Mouse (Mus musculus) liver, postnatal 0 days (tissue): ENCODE measurements at regions not wholly inside any gene's neighbourhood (a gene's known extent, or its start where the extent isn't known, plus 50 kb on each side); places are given as distances from the start of the nearest gene placed in this dataset.

Experiments
- ATAC-seq: fragments of 200-750 bp; cut with Nextera tagmentation; 2 replicates; pipeline ENCODE4 v1.8.0; 2017; ENCODE audit warnings: mild to moderate bottlenecking, moderate library complexity
- DNase-seq: peaks from one replicate; pipeline ENCODE4 v3.0.0-alpha.2; 2016
- H3K27ac ChIP-seq: fragments of 300-500 bp; sonication (generic); 2 replicates; pipeline ENCODE4 v1.5.1; 2014; ENCODE audit warnings: antibody characterized with exemption, moderate library complexity, mild to moderate bottlenecking, low read depth
- H3K27me3 ChIP-seq: fragments of 300-500 bp; sonication (generic); 2 replicates; pipeline ENCODE4 v1.6.1; 2014; ENCODE audit warnings: low read length, control low read depth, mixed read lengths; ENCODE audit not compliant: insufficient read depth
- H3K36me3 ChIP-seq: fragments of 300-500 bp; sonication (generic); replicated peaks from 2 replicates; pipeline ENCODE4 v1.6.1; 2014; ENCODE audit warnings: mild to moderate bottlenecking, control low read depth, low read length, moderate library complexity, mixed read lengths; ENCODE audit not compliant: insufficient read depth
- H3K4me1 ChIP-seq: fragments of 300-500 bp; sonication (generic); 2 replicates; pipeline ENCODE4 v1.6.1; 2014; ENCODE audit warnings: antibody characterized with exemption, mild to moderate bottlenecking, control low read depth; ENCODE audit not compliant: insufficient read depth
- H3K4me2 ChIP-seq: fragments of 300-500 bp; sonication (generic); 2 replicates; pipeline ENCODE4 v1.6.1; 2014; ENCODE audit warnings: low read depth, mild to moderate bottlenecking, low read length, moderate library complexity, mixed read lengths
- H3K4me3 ChIP-seq: fragments of 300-500 bp; sonication (generic); 2 replicates; pipeline ENCODE4 v1.5.1; 2014; ENCODE audit warnings: low read depth, low read length
- H3K9ac ChIP-seq: fragments of 300-500 bp; sonication (generic); replicated peaks from 2 replicates; pipeline ENCODE4 v1.6.1; 2014; ENCODE audit warnings: mild to moderate bottlenecking, moderate library complexity
- H3K9me3 ChIP-seq: fragments of 300-500 bp; sonication (generic); 2 replicates; pipeline ENCODE4 v1.6.1; 2016; ENCODE audit warnings: mild to moderate bottlenecking, control low read depth, low read length, mixed read lengths
- CTCF ChIP-seq: sonication (generic); IDR thresholded peaks from 2 replicates; pipeline ENCODE4 v1.5.1; 2016; ENCODE audit warnings: antibody characterized with exemption, low read depth
- EP300 ChIP-seq: IDR thresholded peaks from 2 replicates; pipeline ENCODE4 v1.6.1; 2016; ENCODE audit warnings: antibody characterized with exemption, low read depth, mild to moderate bottlenecking
- WGBS: fragments of 180-500 bp; shearing (Covaris S2); extraction: QIAGEN DNeasy Blood & Tissue Kit; methylation state at CpG from one replicate; pipeline ENCODE4 v1.1.7; 2014; ENCODE audit not compliant: insufficient replicate concordance; 5-methylcytosine and 5-hydroxymethylcytosine counted together

- DNase-seq, result no peak
- H3K36me3 ChIP-seq, result no peaks in the 10 kb centered on the region
- no peak overlapping the region for H3K9ac ChIP-seq
- WGBS, result 74% methylated on average over 19 of the region's 19 CpGs
- ATAC-seq, result no peak
- no peak overlapping the region for H3K4me2 ChIP-seq
- no peaks in the 10 kb centered on the region for H3K4me1 ChIP-seq
- TF ChIP-seq CTCF (no peak), EP300 (no peak)
- no peaks in the 10 kb centered on the region for H3K27me3 ChIP-seq
- H3K4me3 ChIP-seq, result no peak overlapping the region
- no peak overlapping the region for H3K27ac ChIP-seq
- H3K9me3 ChIP-seq, result no peaks in the 10 kb centered on the region
Measured at GRCm38 (mm10) chr13:84404566-84405194, 182.6 kb downstream of the Tmem161b start.

- Histone ChIP-seq H3K4me1 (no peaks in the 10 kb centered on the region), H3K27me3 (no peaks in the 10 kb centered on the region), H3K9me3 (no peaks in the 10 kb centered on the region), H3K4me3 (no peak overlapping the region), H3K36me3 (no peaks in the 10 kb centered on the region), H3K27ac (no peak overlapping the region), H3K4me2 (no peak overlapping the region), H3K9ac (no peak overlapping the region)
- whole genome bisulfite sequencing, result 59% methylated on average over 2 of the region's 2 CpGs
- ATAC-seq (no peak), DNase-seq (no peak)
- TF ChIP-seq CTCF, result no peak
- TF ChIP-seq EP300, result no peak
Measured at GRCm38 (mm10) chr13:84434444-84434843, 212.3 kb downstream of the Tmem161b start.

- WGBS, result 65% methylated on average over 5 of the region's 5 CpGs
- H3K4me2 ChIP-seq, result no peak overlapping the region
- no peak overlapping the region for H3K27ac ChIP-seq
- no peaks in the 10 kb centered on the region for H3K9me3 ChIP-seq
- H3K4me3 ChIP-seq, result no peak overlapping the region
- DNase-seq (no peak), ATAC-seq (no peak)
- no peak for TF ChIP-seq CTCF
- TF ChIP-seq EP300, result no peak
- no peaks in the 10 kb centered on the region for H3K4me1 ChIP-seq
- H3K36me3 ChIP-seq, result no peaks in the 10 kb centered on the region
- no peaks in the 10 kb centered on the region for H3K27me3 ChIP-seq
- no peak overlapping the region for H3K9ac ChIP-seq
Measured at GRCm38 (mm10) chr13:84437586-84438443, 215.7 kb downstream of the Tmem161b start.

- no peak overlapping the region for H3K9ac ChIP-seq
- DNase-seq (no peak), ATAC-seq (no peak)
- no peaks in the 10 kb centered on the region for H3K9me3 ChIP-seq
- H3K36me3 ChIP-seq, result no peaks in the 10 kb centered on the region
- H3K27me3 ChIP-seq, result no peaks in the 10 kb centered on the region
- H3K4me1 ChIP-seq, result no peaks in the 10 kb centered on the region
- no peak for TF ChIP-seq EP300
- TF ChIP-seq CTCF, result no peak
- 70% methylated on average over 2 of the region's 2 CpGs for WGBS
- no peak overlapping the region for H3K4me3 ChIP-seq
- H3K27ac ChIP-seq, result no peak overlapping the region
- H3K4me2 ChIP-seq, result no peak overlapping the region
Measured at GRCm38 (mm10) chr13:84438444-84438766, 216.3 kb downstream of the Tmem161b start.

GRCm38 (mm10) chr13:84448514-84448913, 226.4 kb downstream of the Tmem161b start:
- Histone ChIP-seq H3K4me2 (no peak overlapping the region), H3K9ac (no peak overlapping the region), H3K27ac (no peak overlapping the region), H3K27me3 (no peaks in the 10 kb centered on the region), H3K4me3 (no peak overlapping the region), H3K9me3 (no peaks in the 10 kb centered on the region), H3K4me1 (no peaks in the 10 kb centered on the region), H3K36me3 (no peaks in the 10 kb centered on the region)
- ATAC-seq (no peak), DNase-seq (no peak)
- TF ChIP-seq EP300 (no peak), CTCF (no peak)
- 74% methylated on average over 2 of the region's 2 CpGs for WGBS

- Histone ChIP-seq H3K36me3 (no peaks in the 10 kb centered on the region), H3K4me3 (no peak overlapping the region), H3K27ac (no peak overlapping the region), H3K4me1 (no peaks in the 10 kb centered on the region), H3K4me2 (no peak overlapping the region), H3K27me3 (no peaks in the 10 kb centered on the region), H3K9me3 (no peaks in the 10 kb centered on the region), H3K9ac (no peak overlapping the region)
- DNase-seq, result no peak
- WGBS, result 42% methylated on average over 6 of the region's 6 CpGs
- no peak for ATAC-seq
- TF ChIP-seq CTCF, result no peak
- no peak for TF ChIP-seq EP300
Measured at GRCm38 (mm10) chr13:84449001-84449551, 227.0 kb downstream of the Tmem161b start.
